Mouse (Mus musculus): Measurements from ENCODE around the gene Gm10772. TPM values are rescaled to one million over a fixed set of nuclear protein-coding genes. Genes with fewer than 3 reads are reported as not detected.
"Not testable (repeated sequence)": the region's sequence is repeated elsewhere in the genome, so short reads cannot be mapped to it uniquely, and the experiment has no call there.

Gm10772 gene
- not detected in 2 replicates for polyA plus RNA-seq (2014; fragmentation: Nextera tagmentation; extraction: Ambion mirVana)

- H3K36me3 ChIP-seq (replicated peaks; ENCODE audit: control insufficient read depth, insufficient read depth, low read depth, low read length); DNase-seq (ENCODE audit: low spot score); H3K4me1 ChIP-seq (ENCODE audit: control insufficient read depth, insufficient read depth, low read length); H3K4me2 ChIP-seq (ENCODE audit: low read depth, low read length); H3K9me3 ChIP-seq (replicated peaks; ENCODE audit: control insufficient read depth, low read length); H3K4me3 ChIP-seq (ENCODE audit: low read depth, low read length); ATAC-seq (replicated peaks; ENCODE audit: insufficient number of reproducible peaks, low FRiP score, low TSS enrichment, low read depth); H3K27me3 ChIP-seq (ENCODE audit: control insufficient read depth, insufficient read depth, low read length); H3K27ac ChIP-seq (replicated peaks; ENCODE audit: low read depth, low read length); H3K9ac ChIP-seq (replicated peaks; ENCODE audit: low read length): not testable (repeated sequence)
- 93% methylated on average over 2 of the region's 3 CpGs for WGBS
These were observed at the start of gene Gm10772 for GRCm38 (mm10) chr13:66227473-66227872. Gene Gm10772, minus strand, starts transcription at chr13:66227573.

DNA sequence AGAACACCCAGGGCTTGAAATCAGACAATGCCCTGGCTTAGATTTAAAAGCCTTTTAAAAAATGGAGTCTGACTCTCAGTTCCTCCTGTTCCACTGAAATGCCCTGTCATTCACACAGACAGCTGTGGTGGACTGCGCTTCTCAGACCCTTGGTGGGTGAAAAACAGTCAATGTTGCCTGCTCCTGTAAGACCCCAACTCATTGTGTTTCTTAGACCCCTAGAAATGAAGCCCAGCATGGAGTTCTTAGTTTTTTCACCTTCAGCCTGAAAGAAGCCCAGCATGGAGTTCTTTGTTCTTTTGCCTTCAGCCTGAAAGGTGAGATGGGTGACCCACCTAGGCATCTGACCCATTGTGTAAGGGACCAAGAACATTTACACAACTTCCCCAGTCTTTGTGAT is 36.5 kb upstream of the Gm10772 start:
- H3K9ac ChIP-seq (replicated peaks; ENCODE audit: low read length); H3K4me3 ChIP-seq (ENCODE audit: low read depth, low read length); H3K27me3 ChIP-seq (ENCODE audit: control insufficient read depth, insufficient read depth, low read length); H3K4me1 ChIP-seq (ENCODE audit: control insufficient read depth, insufficient read depth, low read length); DNase-seq (ENCODE audit: low spot score); ATAC-seq (replicated peaks; ENCODE audit: insufficient number of reproducible peaks, low FRiP score, low TSS enrichment, low read depth); H3K27ac ChIP-seq (replicated peaks; ENCODE audit: low read depth, low read length); H3K4me2 ChIP-seq (ENCODE audit: low read depth, low read length); H3K36me3 ChIP-seq (replicated peaks; ENCODE audit: control insufficient read depth, insufficient read depth, low read depth, low read length); H3K9me3 ChIP-seq (replicated peaks; ENCODE audit: control insufficient read depth, low read length): not testable (repeated sequence)
- no CpG with 5 or more reads among the region's 1 CpGs for WGBS

DNA sequence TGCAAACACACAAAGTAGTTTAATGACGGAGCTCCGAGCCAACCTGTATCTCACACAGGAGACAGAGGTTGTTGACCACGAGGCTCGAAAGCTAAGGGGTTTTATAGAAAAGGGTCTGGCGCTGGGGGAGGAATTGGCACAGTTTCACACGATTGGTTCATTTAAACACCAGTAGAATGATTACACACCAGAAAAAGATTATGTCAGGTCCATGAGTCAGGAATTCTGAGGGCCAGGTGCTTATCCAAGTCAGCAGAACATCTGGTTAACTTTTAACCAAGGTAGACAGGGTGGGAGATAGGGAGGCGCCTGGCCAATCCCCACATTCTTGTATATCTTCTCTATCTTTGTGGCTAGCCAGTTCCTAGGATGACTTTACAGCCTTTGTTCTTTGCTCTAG is 35.8 kb upstream of the Gm10772 start:
- ATAC-seq (replicated peaks; ENCODE audit: insufficient number of reproducible peaks, low FRiP score, low TSS enrichment, low read depth); H3K4me2 ChIP-seq (ENCODE audit: low read depth, low read length); H3K27me3 ChIP-seq (ENCODE audit: control insufficient read depth, insufficient read depth, low read length); H3K4me1 ChIP-seq (ENCODE audit: control insufficient read depth, insufficient read depth, low read length); H3K27ac ChIP-seq (replicated peaks; ENCODE audit: low read depth, low read length); DNase-seq (ENCODE audit: low spot score); H3K4me3 ChIP-seq (ENCODE audit: low read depth, low read length); H3K9me3 ChIP-seq (replicated peaks; ENCODE audit: control insufficient read depth, low read length); H3K9ac ChIP-seq (replicated peaks; ENCODE audit: low read length); H3K36me3 ChIP-seq (replicated peaks; ENCODE audit: control insufficient read depth, insufficient read depth, low read depth, low read length): not testable (repeated sequence)
- WGBS = no CpG with 5 or more reads among the region's 7 CpGs

DNA sequence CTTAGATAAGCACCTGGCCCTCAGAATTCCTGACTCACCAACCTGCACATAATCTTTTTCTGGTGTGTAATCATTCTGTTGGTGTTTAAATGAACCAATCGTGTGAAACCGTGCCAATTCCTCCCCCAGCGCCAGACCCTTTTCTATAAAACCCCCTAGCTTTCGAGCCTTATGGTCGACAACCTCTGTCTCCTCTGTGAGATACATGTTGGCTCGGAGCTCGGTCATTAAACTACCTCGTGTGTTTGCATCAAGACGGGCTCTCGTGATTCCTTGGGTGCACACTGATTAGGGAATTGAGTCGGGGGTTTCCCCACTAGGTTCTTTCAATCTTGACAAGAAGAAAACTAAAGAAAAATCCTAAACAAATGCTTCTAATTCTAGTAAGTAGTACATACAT is 13.0 kb downstream of the Gm10772 start:
- no peak for ATAC-seq (replicated peaks; ENCODE audit: insufficient number of reproducible peaks, low FRiP score, low TSS enrichment, low read depth)
- Histone ChIP-seq H3K4me2 (ENCODE audit: low read depth, low read length) (no peak overlapping the region), H3K9me3 (replicated peaks; ENCODE audit: control insufficient read depth, low read length) (no peaks in the 10 kb centered on the region), H3K27me3 (ENCODE audit: control insufficient read depth, insufficient read depth, low read length) (no peaks in the 10 kb centered on the region), H3K9ac (replicated peaks; ENCODE audit: low read length) (no peak overlapping the region), H3K27ac (replicated peaks; ENCODE audit: low read depth, low read length) (no peak overlapping the region), H3K36me3 (replicated peaks; ENCODE audit: control insufficient read depth, insufficient read depth, low read depth, low read length) (no peaks in the 10 kb centered on the region), H3K4me3 (ENCODE audit: low read depth, low read length) (no peak overlapping the region), H3K4me1 (ENCODE audit: control insufficient read depth, insufficient read depth, low read length) (no peaks in the 10 kb centered on the region)
- no peak for DNase-seq (ENCODE audit: low spot score)
- WGBS = no CpG with 5 or more reads among the region's 11 CpGs

DNA sequence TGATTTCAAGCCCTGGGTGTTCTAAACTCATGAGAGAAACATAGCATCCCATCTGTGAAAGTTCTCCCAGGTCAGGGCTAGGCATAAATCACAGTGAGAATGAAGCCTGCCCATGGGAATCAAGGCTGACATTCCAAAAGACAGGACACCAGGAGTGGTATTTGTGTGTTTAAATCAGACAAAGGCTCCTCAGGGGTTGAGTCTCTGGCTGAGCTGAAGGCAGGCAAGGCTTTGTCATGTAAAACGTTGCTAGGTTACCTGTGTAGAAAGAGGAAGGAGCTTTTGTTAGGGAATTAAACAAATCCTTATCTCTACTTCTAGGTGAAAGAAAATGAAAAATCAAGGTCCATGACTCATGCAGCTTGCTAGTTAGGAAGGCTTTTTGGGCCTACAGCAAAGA is 13.6 kb downstream of the Gm10772 start:
- no CpG with 5 or more reads among the region's 1 CpGs for WGBS
- ATAC-seq (replicated peaks; ENCODE audit: insufficient number of reproducible peaks, low FRiP score, low TSS enrichment, low read depth); H3K36me3 ChIP-seq (replicated peaks; ENCODE audit: control insufficient read depth, insufficient read depth, low read depth, low read length); H3K4me1 ChIP-seq (ENCODE audit: control insufficient read depth, insufficient read depth, low read length); H3K9ac ChIP-seq (replicated peaks; ENCODE audit: low read length); H3K27ac ChIP-seq (replicated peaks; ENCODE audit: low read depth, low read length); H3K9me3 ChIP-seq (replicated peaks; ENCODE audit: control insufficient read depth, low read length); DNase-seq (ENCODE audit: low spot score); H3K27me3 ChIP-seq (ENCODE audit: control insufficient read depth, insufficient read depth, low read length); H3K4me3 ChIP-seq (ENCODE audit: low read depth, low read length); H3K4me2 ChIP-seq (ENCODE audit: low read depth, low read length): not testable (repeated sequence)

DNA sequence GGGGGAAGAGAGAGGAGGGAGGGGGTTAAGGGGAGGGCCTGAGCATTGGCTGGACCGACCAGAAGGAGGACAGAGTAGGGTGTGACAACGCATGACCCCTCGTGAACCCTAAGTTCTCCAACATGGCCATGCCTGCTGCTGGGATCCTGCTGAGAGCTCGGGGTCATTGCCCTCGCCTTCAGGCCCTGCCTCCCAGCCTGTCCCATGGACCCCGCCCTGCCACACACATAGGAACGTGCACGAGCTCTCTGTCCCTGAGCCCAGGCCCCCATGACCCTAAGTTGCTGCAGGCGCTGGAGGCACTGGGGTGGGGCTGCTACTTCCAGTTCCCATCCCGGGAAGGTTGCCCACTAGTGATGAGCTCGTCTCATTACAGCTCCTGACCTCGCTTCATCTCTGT is 48.2 kb downstream of the Gm10772 start:
- not testable (repeated sequence) for H3K4me3 ChIP-seq (ENCODE audit: low read depth, low read length); DNase-seq (ENCODE audit: low spot score); H3K27ac ChIP-seq (replicated peaks; ENCODE audit: low read depth, low read length); ATAC-seq (replicated peaks; ENCODE audit: insufficient number of reproducible peaks, low FRiP score, low TSS enrichment, low read depth); H3K4me1 ChIP-seq (ENCODE audit: control insufficient read depth, insufficient read depth, low read length); H3K4me2 ChIP-seq (ENCODE audit: low read depth, low read length); H3K36me3 ChIP-seq (replicated peaks; ENCODE audit: control insufficient read depth, insufficient read depth, low read depth, low read length); H3K9me3 ChIP-seq (replicated peaks; ENCODE audit: control insufficient read depth, low read length); H3K9ac ChIP-seq (replicated peaks; ENCODE audit: low read length); H3K27me3 ChIP-seq (ENCODE audit: control insufficient read depth, insufficient read depth, low read length)
- WGBS = 93% methylated on average over 4 of the region's 12 CpGs

Other genes starting within 250 kb of the Gm10772 start
- gene Gm10324, start 108.0 kb downstream of the Gm10772 start, polyA plus RNA-seq (2014; fragmentation: Nextera tagmentation; extraction: Ambion mirVana) = not detected in 2 replicates
- gene 2410141K09Rik, start 213.5 kb upstream of the Gm10772 start, polyA plus RNA-seq (2014; fragmentation: Nextera tagmentation; extraction: Ambion mirVana) = not detected in 2 replicates

All from embryonic facial prominence, embryonic 11.5 days (tissue).